Mouse (Mus musculus) T-helper 2 cell (primary cell): Measurements from ENCODE around the gene BC051019.

Source experiments
- in situ Hi-C: fragments of 300-600 bp; cut with MboI, MseI; formaldehyde crosslinking; loops from one replicate; pipeline ENCODE4 v1.15.1; 2025; ENCODE audit warnings: high pct_unique_total_duplicates

Gene BC051019

DNA sequence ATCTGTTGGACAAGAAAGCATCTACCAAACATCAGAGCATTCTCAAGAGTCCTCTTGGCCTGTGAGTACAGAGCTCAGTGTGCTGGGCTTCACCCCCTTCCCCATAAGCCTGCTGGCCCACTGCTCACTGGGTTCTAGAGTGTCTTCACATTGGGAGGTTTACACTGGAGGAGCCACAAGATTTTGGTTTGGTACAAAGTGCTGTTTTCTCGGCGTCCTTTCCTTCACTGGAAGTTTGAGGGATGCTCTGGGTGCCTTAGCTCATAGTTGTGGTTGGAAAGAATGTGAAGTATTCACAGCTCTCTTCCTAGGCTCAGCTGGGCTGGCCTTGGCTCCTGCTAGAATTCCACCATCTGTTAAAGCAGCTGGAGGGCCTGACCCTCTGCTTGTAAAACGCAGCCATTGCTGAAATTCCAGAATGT lies 14.7 kb downstream of the BC051019 start:
- in situ Hi-C loops = no loop called here

DNA sequence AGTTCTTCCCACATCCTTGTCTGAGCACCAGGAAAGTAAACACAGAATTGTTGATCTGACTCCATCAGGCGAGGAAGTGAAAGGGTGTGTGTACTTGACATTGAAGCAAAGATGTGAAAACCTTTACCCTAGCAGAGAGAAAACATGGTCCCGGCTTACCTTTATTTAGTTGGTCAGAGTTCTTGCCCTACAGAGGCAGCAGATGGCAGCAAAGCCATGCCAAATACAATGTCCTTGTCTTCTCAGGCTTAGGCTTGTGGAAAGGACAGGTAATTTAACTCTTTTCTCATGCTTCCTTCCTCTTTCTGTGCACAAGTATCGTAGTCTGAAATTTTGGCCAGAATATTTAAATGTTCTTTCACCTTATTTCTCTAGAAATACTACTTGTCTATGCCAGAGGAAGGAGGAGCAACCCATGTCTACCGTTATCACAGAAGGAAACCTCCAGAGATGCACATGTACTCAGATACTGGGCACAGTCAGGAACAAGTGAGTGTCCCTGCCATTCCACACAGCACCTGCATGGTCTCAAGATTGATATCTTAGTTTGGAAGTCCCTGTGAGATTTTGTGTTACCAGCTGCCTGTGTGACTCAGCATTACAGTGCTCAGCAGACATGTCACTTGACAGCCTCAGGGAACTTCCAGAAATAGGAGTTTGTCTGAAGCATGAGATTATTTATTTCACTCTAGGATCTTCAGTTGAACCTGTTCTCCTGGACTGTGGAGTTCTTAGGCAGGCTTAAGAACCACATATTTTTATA lies 16.4 kb downstream of the BC051019 start:
- in situ Hi-C loops = no loop called here

DNA sequence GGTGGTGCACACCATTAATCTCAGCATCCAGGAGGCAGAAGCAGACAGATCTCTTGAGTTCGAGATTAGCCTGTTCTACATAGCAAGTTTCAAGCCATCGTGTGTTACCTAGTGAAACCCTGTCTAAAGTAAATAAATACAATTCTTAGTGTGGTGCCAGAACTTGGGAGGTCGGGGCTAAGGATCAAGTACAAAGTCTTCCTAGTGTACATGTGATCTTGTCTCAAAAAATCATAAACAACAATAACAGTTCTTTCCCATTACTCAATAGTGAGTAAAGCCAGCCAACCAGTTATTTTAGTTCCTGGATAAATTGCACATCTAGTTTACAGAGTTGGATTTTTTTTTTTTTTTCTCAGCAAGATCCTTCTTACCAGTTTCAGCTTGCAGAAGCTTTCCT lies 19.2 kb downstream of the BC051019 start:
- in situ Hi-C loops = no loop called here

DNA sequence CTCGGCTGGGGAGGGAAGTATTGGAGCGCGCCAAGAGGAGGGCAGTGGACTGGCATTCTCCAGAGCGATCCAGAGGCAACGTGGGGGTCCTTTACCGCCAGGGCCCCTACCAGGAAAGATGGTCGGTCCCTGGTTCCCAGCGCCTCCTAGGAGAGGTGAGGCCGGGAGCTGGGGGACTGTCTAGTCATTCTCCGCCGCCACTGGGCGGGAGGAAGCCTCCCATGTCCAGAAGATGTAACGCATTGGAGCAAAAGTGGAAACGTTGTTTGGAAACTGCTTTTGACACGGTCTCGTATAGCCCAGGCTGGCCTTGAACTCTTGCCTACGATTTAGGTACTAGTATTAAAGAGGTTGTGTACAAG lies 19.7 kb downstream of the BC051019 start:
- in situ Hi-C loops = no loop called here

DNA sequence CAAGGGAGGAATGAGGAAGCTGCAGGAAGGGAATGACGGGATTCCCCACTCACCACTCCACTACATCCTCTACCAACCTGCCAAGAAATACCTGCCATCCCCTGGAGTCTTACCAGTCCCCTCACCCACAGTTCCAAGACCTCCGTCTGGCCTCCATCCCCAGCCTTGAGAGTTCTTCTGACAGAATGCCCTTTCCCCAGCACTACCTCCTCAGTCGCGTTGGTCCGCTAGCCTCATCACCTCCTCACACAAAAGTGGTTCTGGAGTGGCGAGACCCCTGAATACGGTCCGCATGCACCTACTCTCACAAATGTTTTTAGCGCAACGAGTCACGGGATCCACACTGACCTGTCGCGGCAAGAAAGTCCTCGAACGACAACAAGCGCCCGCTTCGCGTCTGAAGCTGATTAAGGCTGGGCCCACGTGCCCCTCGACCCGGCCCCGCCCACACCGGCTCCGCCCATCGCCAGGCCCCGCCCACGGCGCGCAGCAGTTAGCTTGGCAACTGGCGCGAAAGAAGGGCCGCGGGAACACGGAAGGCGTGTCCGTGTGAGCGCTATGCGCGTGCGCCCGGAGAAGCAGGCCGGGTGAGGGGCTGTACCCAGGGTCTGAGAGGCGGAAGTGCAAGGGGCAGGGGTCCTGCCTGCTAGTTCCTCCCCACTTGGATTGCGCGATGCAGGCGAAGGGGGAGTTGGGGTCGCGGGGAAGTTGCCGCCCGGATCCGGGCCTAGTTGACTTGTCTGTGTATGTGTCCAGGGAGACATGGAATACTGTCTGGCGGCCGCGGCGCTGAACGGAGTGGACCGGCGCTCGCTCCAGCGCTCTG lies 20.2 kb downstream of the BC051019 start, which contains the start of the genes St5 and Akip1:
TSS of gene St5 (minus strand) at position 416 of the 826 bp plus-strand sequence.
TSS of gene Akip1 (plus strand) at position 501 of the 826 bp plus-strand sequence.
- in situ Hi-C loops = no loop called here

GRCm38 (mm10) chr7:109702721-109703120 lies 20.9 kb downstream of the BC051019 start:
- in situ Hi-C loops = no loop called here

GRCm38 (mm10) chr7:109700213-109700612 lies 23.4 kb downstream of the BC051019 start:
- in situ Hi-C loops = no loop called here

- in situ Hi-C loops = no loop called here
These were observed 28.3 kb downstream of the BC051019 start for GRCm38 (mm10) chr7:109695339-109695726.

GRCm38 (mm10) chr7:109694576-109695338 lies 28.9 kb downstream of the BC051019 start:
- in situ Hi-C loops = no loop called here

- in situ Hi-C loops = no loop called here
These were observed 32.7 kb downstream of the BC051019 start for GRCm38 (mm10) chr7:109690961-109691360.

- in situ Hi-C loops = no loop called here
These were observed 33.5 kb downstream of the BC051019 start for GRCm38 (mm10) chr7:109690101-109690500.

GRCm38 (mm10) chr7:109686585-109687128 lies 37.0 kb downstream of the BC051019 start:
- in situ Hi-C loops = no loop called here

- in situ Hi-C loops = no loop called here
These were observed 42.8 kb downstream of the BC051019 start for GRCm38 (mm10) chr7:109680879-109681278.

- in situ Hi-C loops = no loop called here
These were observed 43.4 kb downstream of the BC051019 start for GRCm38 (mm10) chr7:109680284-109680683.

DNA sequence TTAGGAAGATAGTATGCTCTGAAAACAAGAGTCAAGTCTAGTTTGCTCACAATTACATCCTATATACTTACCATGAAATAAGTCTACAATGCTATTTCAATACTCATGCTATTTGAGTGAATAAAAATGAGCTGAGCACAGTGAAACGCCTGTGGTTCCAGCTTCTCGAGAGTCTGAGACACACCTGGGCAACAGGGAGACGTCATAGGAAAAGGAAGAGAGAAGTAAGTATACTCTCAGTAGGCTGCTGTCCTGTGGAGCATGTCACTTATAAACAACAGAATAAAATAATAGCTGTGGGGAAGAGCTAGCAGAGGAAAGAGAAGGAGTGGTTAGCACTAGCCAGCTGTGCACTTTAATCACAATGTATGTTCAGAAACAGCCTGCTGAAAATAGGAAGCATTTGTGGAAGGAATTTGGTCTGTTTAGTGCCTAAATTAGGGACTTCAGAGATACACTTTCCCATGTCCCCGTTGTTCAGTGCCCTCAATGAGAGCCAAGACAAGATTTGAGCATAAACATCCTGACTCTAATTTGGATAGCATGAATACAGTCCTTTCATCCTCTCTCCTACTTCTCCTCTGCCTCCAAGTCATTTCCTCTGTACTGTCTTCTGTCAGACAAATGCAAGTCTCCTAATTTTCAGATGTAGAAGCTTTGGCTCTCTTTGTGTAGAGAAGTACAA lies 48.6 kb downstream of the BC051019 start:
- in situ Hi-C loops = no loop called here

- in situ Hi-C loops = no loop called here
These were observed 51.8 kb downstream of the BC051019 start for GRCm38 (mm10) chr7:109671581-109672471.

GRCm38 (mm10) chr7:109669426-109670170 lies 54.1 kb downstream of the BC051019 start:
- in situ Hi-C loops = no loop called here

DNA sequence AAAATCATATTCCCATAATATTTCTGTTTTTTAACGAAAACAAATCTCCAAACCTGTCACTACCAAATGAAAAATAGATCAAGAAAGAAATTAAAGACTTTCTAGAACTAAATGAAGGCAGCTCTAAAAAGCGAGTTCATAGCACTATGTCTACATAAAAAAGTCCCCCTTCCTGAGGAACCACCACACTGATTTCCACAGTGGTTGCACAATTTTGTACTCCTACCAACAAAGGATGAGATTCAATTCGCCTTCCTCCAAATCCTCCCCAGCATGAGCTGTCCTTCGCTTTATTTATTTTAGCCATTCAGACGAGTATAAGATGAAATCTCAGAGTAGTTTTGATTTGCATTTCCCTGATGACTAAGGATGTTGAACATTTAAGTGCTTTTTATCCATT lies 57.0 kb downstream of the BC051019 start:
- in situ Hi-C loops = no loop called here

DNA sequence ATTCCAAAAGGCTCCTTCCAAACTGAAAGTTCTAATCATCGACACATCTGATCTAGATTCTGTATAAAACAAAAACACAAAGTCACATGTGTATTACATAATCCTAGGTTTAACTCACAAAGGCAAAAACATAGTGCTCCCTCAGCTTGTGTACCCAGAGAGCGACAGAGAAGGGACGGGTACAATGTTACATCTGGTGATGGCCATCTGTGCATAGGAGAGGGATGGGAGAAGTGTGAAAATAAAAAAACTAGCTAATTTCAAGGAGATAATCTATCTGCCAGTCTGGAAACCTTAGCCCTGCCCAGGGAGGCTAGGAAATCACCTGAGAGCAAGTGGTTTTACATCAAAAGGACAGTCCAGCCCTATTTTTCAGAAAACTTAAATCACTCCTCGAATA lies 61.0 kb downstream of the BC051019 start:
- in situ Hi-C loops = no loop called here
